In genomic region chr4:53000154-53000553, GRCm38 (mm10) we compare ENCODE assay signal across 30 mouse cellular contexts. TPM values are rescaled to one million over a fixed set of nuclear protein-coding genes. Genes with fewer than 3 reads are reported as not detected.
A peak's percentile ranks its signal among the peaks of the same experiment; 100 is the strongest.
DNase-seq lines count a peak whose midpoint lies in the region; ATAC-seq and TF ChIP-seq lines count a peak whose summit lies in the region.
"Had no signal": no experiment of that assay in that cellular context is flagged by ENCODE, and none has a peak within 500 bp of the region (broad histone marks: within the 10 kb centered on the region; RNA-seq: fewer than 3 reads in every experiment).

No protein-coding gene starts in this region.

- no peak overlapping the region for H3K9ac ChIP-seq in heart, embryonic 13.5 days
- no peak overlapping the region for H3K9ac ChIP-seq in CH12.LX (ENCODE audit: insufficient read depth, low read depth)
- H3K9ac ChIP-seq: embryonic facial prominence, embryonic 12.5 days; embryonic facial prominence, embryonic 15.5 days; forebrain, postnatal 0 days; hindbrain, embryonic 12.5 days; intestine, embryonic 15.5 days had no signal

- TF ChIP-seq CTCF in CH12.LX (conservative IDR thresholded peaks at IDR 0.05 in 1 of 2, IDR thresholded peaks at IDR 0.05 in 1 of 2; ENCODE audit: low read depth in 2 of 2, low read length in 2 of 2), result no peak

- dilution Hi-C loops in CH12.LX (cut with MboI; ENCODE audit: extremely low pct_ligation_motif_present, extremely low pct_unique_long_range_greater_than_20kb, low sequenced_read_pairs), result no loop called here

- no peak overlapping the region for H3K27ac ChIP-seq in heart, embryonic 13.5 days (replicated peaks)
- no peak overlapping the region for H3K27ac ChIP-seq in CH12.LX (ENCODE audit: insufficient read depth, low read depth)
- H3K27ac ChIP-seq: embryonic facial prominence, embryonic 12.5 days; embryonic facial prominence, embryonic 15.5 days; gastrocnemius, adult 2 months; heart, adult 2 months; hindbrain, embryonic 12.5 days; intestine, embryonic 15.5 days had no signal

- no peaks in the 10 kb centered on the region for H3K36me3 ChIP-seq in heart, embryonic 13.5 days
- H3K36me3 ChIP-seq in CH12.LX (replicated peaks in 1 of 2; ENCODE audit: control insufficient read depth in 1 of 2, insufficient read depth in 1 of 2, low read length in 1 of 2), result no peaks in the 10 kb centered on the region
- H3K36me3 ChIP-seq: embryonic facial prominence, embryonic 12.5 days; embryonic facial prominence, embryonic 15.5 days; G1E; hindbrain, embryonic 12.5 days; intestine, embryonic 15.5 days had no signal

- 32% methylated on average over 8 of the region's 8 CpGs for WGBS in heart, embryonic 13.5 days

- H3K9me3 ChIP-seq in heart, embryonic 13.5 days, result no peaks in the 10 kb centered on the region
- H3K9me3 ChIP-seq in CH12.LX (replicated peaks; ENCODE audit: low read length), result no peaks in the 10 kb centered on the region
- H3K9me3 ChIP-seq: embryonic facial prominence, embryonic 12.5 days; embryonic facial prominence, embryonic 15.5 days; G1E; hindbrain, embryonic 12.5 days; intestine, embryonic 15.5 days had no signal

- in situ Hi-C loops in CH12.LX (cut with MboI; ENCODE audit: low pct_ligation_motif_present, low pct_unique_long_range_greater_than_20kb, low sequenced_read_pairs), result no loop called here

- intact Hi-C loops in heart, postnatal 36 days (cut with DNase I), result no loop called here
- intact Hi-C loops in left cerebral cortex, postnatal 14 days (cut with DNase I), result no loop called here

- H3K4me2 ChIP-seq in heart, embryonic 13.5 days, result peak overlapping the region; percentile 33
- H3K4me2 ChIP-seq in CH12.LX (ENCODE audit: insufficient read depth, low read depth, poor library complexity, severe bottlenecking), result no peak overlapping the region
- H3K4me2 ChIP-seq: embryonic facial prominence, embryonic 12.5 days; embryonic facial prominence, embryonic 15.5 days; heart, embryonic 11.5 days; hindbrain, embryonic 12.5 days; intestine, embryonic 15.5 days had no signal

- no peak for TF ChIP-seq EP300 in CH12.LX (IDR thresholded peaks at IDR 0.05; ENCODE audit: low read length)

- peaks cover 3% of the 10 kb centered on the region; the same call in 1 of the 2 replicates for H3K4me1 ChIP-seq in heart, embryonic 13.5 days
- no peaks in the 10 kb centered on the region for H3K4me1 ChIP-seq in CH12.LX (ENCODE audit: control insufficient read depth in 1 of 2, insufficient read depth in 2 of 2)
- H3K4me1 ChIP-seq: embryonic facial prominence, embryonic 12.5 days; embryonic facial prominence, embryonic 15.5 days; hindbrain, embryonic 12.5 days; intestine, embryonic 15.5 days had no signal

- no peaks in the 10 kb centered on the region for H3K79me2 ChIP-seq in CH12.LX (replicated peaks; ENCODE audit: control insufficient read depth, extremely low read depth, insufficient read depth, poor library complexity, severe bottlenecking)

- no peak for TF ChIP-seq RAD21 in CH12.LX (IDR thresholded peaks at IDR 0.05; ENCODE audit: low read depth, low read length)

- no peak for ATAC-seq in heart, embryonic 13.5 days (ENCODE audit: extremely low read depth, insufficient number of reproducible peaks, low FRiP score, low TSS enrichment)
- peak; percentile 53 to 59; a peak in 3 of 4 replicates for ATAC-seq in hematopoietic stem cell, adult 5-6 weeks (replicated peaks in 1 of 2; ENCODE audit: insufficient read depth in 1 of 2, low FRiP score in 2 of 2, low TSS enrichment in 1 of 2, low read depth in 1 of 2, poor library complexity in 2 of 2, severe bottlenecking in 2 of 2)
- ATAC-seq: forebrain, embryonic 14.5 days; forebrain, postnatal 0 days; intestine, embryonic 15.5 days; Patski had no signal

- no peaks in the 10 kb centered on the region for H3K27me3 ChIP-seq in heart, embryonic 13.5 days (replicated peaks)
- H3K27me3 ChIP-seq in CH12.LX (replicated peaks), result no peaks in the 10 kb centered on the region
- H3K27me3 ChIP-seq: embryonic facial prominence, embryonic 12.5 days; embryonic facial prominence, embryonic 15.5 days; hindbrain, embryonic 12.5 days; intestine, embryonic 15.5 days had no signal

- no peak overlapping the region for H3K4me3 ChIP-seq in heart, embryonic 13.5 days
- no peak overlapping the region for H3K4me3 ChIP-seq in CH12.LX (replicated peaks in 1 of 3; ENCODE audit: low read depth in 2 of 3, low read length in 2 of 3, poor library complexity in 1 of 3)
- H3K4me3 ChIP-seq: embryonic facial prominence, embryonic 12.5 days; embryonic facial prominence, embryonic 15.5 days; gastrocnemius, adult 2 months; heart, adult 2 months; hindbrain, embryonic 12.5 days; intestine, embryonic 15.5 days had no signal

- no peak for DNase-seq in heart, postnatal 36 days
- DNase-seq in CH12.LX (ENCODE audit: extremely low read depth), result peak; percentile 8
- DNase-seq in spleen, postnatal 36 days (ENCODE audit: low spot score in 2 of 2), result no peak
- no peak for DNase-seq in left cerebral cortex, postnatal 14 days (ENCODE audit: low spot score in 2 of 2)
- DNase-seq: adrenal gland, postnatal 10 days; adrenal gland, postnatal 36 days; cerebellum, adult 18-20 months; cerebellum, adult 9-10 months; forebrain, postnatal 0 days; heart, adult 2 months; kidney, adult 11 months had no signal

- no peak for TF ChIP-seq POLR2A in CH12.LX (IDR thresholded peaks at IDR 0.05; ENCODE audit: low read depth, low read length)

TF ChIP-seq in CH12.LX, 34 proteins besides CTCF, POLR2A, EP300 and RAD21:
- TF ChIP-seq ZC3H11A (IDR thresholded peaks at IDR 0.05; ENCODE audit: low read depth, low read length), result no peak
- TF ChIP-seq BHLHE40 (IDR thresholded peaks at IDR 0.05; ENCODE audit: low read depth, low read length), result no peak
- TF ChIP-seq SMC3 (IDR thresholded peaks at IDR 0.05; ENCODE audit: low read depth, low read length), result no peak
- TF ChIP-seq POLR2AphosphoS2 (IDR thresholded peaks at IDR 0.05; ENCODE audit: low read depth, low read length), result no peak
- TF ChIP-seq PAX5 (IDR thresholded peaks at IDR 0.05; ENCODE audit: low read length), result no peak

RNA-seq across cellular contexts. Expression of gene Nipsnap3a, which starts 11.1 kb away (rescaled TPM):
- not detected in 2 replicates for polyA plus RNA-seq in heart, embryonic 13.5 days (2015; fragmentation: Nextera tagmentation; extraction: Ambion mirVana)
- not detected for total RNA-seq in heart, postnatal 36 days (2021)
- total RNA-seq in CH12.LX (2012; rRNA removed) (not detected in 2 replicates), CH12.LX (2014; rRNA removed) (not detected in 2 replicates)
- polyA plus RNA-seq in CH12.LX (2012; ENCODE audit: insufficient read length, low read depth), result not detected in 2 replicates
- not detected in 2 replicates for total RNA-seq in hematopoietic stem cell, adult 5-6 weeks (2017)
- total RNA-seq in left cerebral cortex, postnatal 14 days (2021), result not detected
- total RNA-seq: adrenal gland, adult 18-20 months; adrenal gland, postnatal 10 days; adrenal gland, postnatal 36 days; forebrain, postnatal 0 days; G1E; gastrocnemius, adult 2 months; gastrocnemius, postnatal 14 days; heart, adult 2 months; heart, postnatal 4 days had no signal
- polyA plus RNA-seq: embryonic facial prominence, embryonic 12.5 days; embryonic facial prominence, embryonic 15.5 days; forebrain, embryonic 11.5 days; forebrain, embryonic 14.5 days; forebrain, postnatal 0 days; frontal cortex, adult 2 months; G1E; gonadal fat pad, adult 2 months; heart, adult 2 months; heart, embryonic 11.5 days; heart, postnatal 0 days; hindbrain, embryonic 12.5 days; hindbrain, embryonic 16.5 days; intestine, embryonic 15.5 days; Patski had no signal

RNA-seq across cellular contexts. Expression of gene Nipsnap3b, which starts 11.5 kb away (rescaled TPM):
- polyA plus RNA-seq in heart, embryonic 13.5 days (2015; fragmentation: Nextera tagmentation; extraction: Ambion mirVana), result 78.3 and 81.8 TPM in 2 replicates
- total RNA-seq in heart, postnatal 36 days (2021), result 1 to 10 TPM; 5.3 to 6.9 TPM
- 29.7 and 33.7 TPM in 2 replicates for total RNA-seq in CH12.LX (2012; rRNA removed)
- 89.1 and 97.4 TPM in 2 replicates for total RNA-seq in CH12.LX (2014; rRNA removed)
- 70.9 and 82.4 TPM in 2 replicates for polyA plus RNA-seq in CH12.LX (2012; ENCODE audit: insufficient read length, low read depth)
- 44.4 and 65.6 TPM in 2 replicates for total RNA-seq in hematopoietic stem cell, adult 5-6 weeks (2017)
- 10 to 100 TPM; 14.2 to 15.9 TPM for total RNA-seq in left cerebral cortex, postnatal 14 days (2021)

RNA-seq across cellular contexts. Expression of gene Olfr270, which starts 35.8 kb away (rescaled TPM):
- not detected in 2 replicates for polyA plus RNA-seq in heart, embryonic 13.5 days (2015; fragmentation: Nextera tagmentation; extraction: Ambion mirVana)
- total RNA-seq in heart, postnatal 36 days (2021), result not detected
- total RNA-seq in CH12.LX (2012; rRNA removed) (not detected in 2 replicates), CH12.LX (2014; rRNA removed) (not detected in 2 replicates)
- polyA plus RNA-seq in CH12.LX (2012; ENCODE audit: insufficient read length, low read depth), result not detected in 2 replicates
- not detected in 2 replicates for total RNA-seq in hematopoietic stem cell, adult 5-6 weeks (2017)
- not detected for total RNA-seq in left cerebral cortex, postnatal 14 days (2021)
- total RNA-seq: adrenal gland, adult 18-20 months; adrenal gland, postnatal 10 days; adrenal gland, postnatal 36 days; forebrain, postnatal 0 days; gastrocnemius, adult 2 months; gastrocnemius, postnatal 14 days; heart, adult 2 months; heart, postnatal 4 days had no signal
- polyA plus RNA-seq: embryonic facial prominence, embryonic 12.5 days; embryonic facial prominence, embryonic 15.5 days; forebrain, embryonic 11.5 days; forebrain, embryonic 14.5 days; forebrain, postnatal 0 days; frontal cortex, adult 2 months; G1E; heart, adult 2 months; heart, embryonic 11.5 days; heart, postnatal 0 days; hindbrain, embryonic 12.5 days; hindbrain, embryonic 16.5 days; intestine, embryonic 15.5 days; Patski had no signal
